Mouse (Mus musculus) right cerebral cortex, postnatal 36 days (tissue): ENCODE data around the gene Mdga1.
A peak's percentile ranks its signal among the peaks of the same experiment; 100 is the strongest.

Experiments used
- DNase-seq, 2 experiments: peaks; one replicate each; pipeline ENCODE4 v3.0.0; 2022; ENCODE audit warnings: low spot score in 2 of 2, mixed read lengths in 1 of 2

The Mdga1 gene

GRCm38 (mm10) chr17:29886655-29887251 is 83.1 kb downstream of the Mdga1 start:
- DNase-seq, result no peak

GRCm38 (mm10) chr17:29886061-29886460 is 83.8 kb downstream of the Mdga1 start:
- no peak for DNase-seq

- no peak for DNase-seq
These were observed 85.3 kb downstream of the Mdga1 start for GRCm38 (mm10) chr17:29884596-29884995.

- no peak for DNase-seq
These were observed 86.5 kb downstream of the Mdga1 start for GRCm38 (mm10) chr17:29883351-29883750.

DNA sequence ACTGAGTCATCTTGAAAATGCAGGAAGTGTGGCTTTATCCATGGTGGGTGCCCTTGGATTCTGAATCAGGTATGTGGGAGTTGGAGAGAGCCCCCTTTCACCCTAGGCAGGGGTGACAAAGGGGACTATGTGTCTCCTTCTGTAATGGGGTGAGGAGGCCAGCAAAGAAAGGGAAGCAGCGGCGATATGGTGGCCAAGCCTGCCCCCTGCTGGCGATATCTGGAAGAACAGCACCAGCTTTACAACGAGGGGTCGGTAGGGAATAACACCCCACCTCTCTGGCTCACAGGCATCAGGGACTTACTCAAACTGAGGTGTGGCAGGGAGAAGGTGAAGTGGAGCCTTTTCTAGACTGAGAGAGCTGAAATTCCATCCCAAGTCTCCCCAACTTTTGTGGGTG is 87.0 kb downstream of the Mdga1 start:
- DNase-seq, result no peak

- no peak for DNase-seq
These were observed 89.6 kb downstream of the Mdga1 start for GRCm38 (mm10) chr17:29880251-29880650.

DNA sequence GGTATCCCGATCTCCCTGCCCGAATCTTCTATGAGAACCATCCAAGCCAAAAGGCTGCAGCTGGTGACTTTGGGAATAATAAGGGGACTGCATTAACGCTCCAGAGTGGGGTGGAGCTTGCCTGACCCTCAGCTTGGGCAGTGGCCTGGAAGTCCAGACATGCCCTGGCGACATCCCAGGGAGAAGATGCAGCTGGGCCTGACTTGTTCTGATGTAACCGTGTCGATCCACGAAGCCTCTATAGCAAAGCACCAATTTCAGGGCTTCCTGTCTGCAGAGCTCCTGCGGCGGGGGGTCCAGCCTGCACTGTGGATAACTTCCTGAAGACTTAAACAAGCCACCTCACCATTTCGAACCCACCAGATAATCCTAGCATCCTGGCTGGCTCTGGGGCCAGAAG is 90.9 kb downstream of the Mdga1 start:
- no peak for DNase-seq

DNA sequence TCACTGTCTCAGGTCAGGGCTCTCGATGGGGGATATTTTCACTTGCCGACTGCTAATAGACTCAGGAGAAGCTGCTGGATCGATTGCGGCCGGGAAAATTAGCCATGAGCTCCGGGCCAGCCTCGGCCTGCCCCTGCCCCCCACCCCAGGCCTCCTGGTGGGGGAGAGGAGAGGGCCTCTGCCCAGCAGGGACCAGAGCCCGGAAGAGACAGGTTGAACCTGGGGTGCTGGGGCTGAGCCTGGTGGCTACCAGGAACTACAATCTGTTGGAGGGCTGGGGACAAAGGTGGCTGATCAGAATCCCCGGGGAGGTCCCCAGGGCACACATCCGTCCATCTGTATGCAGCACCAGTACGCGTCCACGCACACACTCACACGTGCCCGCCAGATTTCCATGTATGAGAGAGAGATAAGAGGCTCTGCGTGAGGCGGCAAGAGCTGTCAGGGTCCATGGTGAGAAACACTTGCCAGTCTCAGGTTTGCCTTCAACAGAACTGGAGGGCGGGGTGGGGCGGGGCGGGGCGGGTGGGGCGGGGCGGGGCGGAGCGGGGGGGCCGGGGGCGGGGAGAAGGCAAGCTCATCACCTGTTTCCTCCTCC is 95.7 kb downstream of the Mdga1 start:
- no peak for DNase-seq

GRCm38 (mm10) chr17:29873580-29874015 is 96.3 kb downstream of the Mdga1 start:
- peak; percentile 72 to 83 for DNase-seq

GRCm38 (mm10) chr17:29870316-29870715 is 99.6 kb downstream of the Mdga1 start:
- DNase-seq, result no peak

DNA sequence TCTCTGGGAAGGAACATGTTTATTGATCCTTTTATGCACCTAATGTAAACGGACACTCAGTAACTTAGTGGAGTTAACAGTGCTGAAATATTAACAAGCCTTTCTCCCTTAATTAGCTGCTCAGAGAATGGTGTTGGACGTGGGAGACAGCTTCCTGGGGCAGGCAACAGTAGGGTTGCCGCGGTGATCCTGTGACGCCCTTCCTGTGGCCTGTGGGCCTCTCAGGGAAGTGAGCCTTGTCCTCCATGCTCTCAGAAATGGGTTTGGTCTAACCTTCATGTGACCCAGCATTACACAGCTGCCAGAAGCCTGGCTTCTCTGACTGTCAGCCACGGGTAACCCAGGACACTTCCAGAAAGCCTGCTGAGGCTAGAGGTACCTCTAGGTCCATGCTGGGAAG is 104.0 kb downstream of the Mdga1 start:
- DNase-seq, result no peak

GRCm38 (mm10) chr17:29864440-29864839 is 105.4 kb downstream of the Mdga1 start:
- DNase-seq, result no peak

GRCm38 (mm10) chr17:29859788-29860283 is 110.1 kb downstream of the Mdga1 start:
- no peak for DNase-seq

- no peak for DNase-seq
These were observed 111.1 kb downstream of the Mdga1 start for GRCm38 (mm10) chr17:29858764-29859163.

GRCm38 (mm10) chr17:29855702-29856580 is 113.9 kb downstream of the Mdga1 start:
- DNase-seq, result no peak

GRCm38 (mm10) chr17:29854835-29855234 is 115.1 kb downstream of the Mdga1 start:
- DNase-seq, result no peak

DNA sequence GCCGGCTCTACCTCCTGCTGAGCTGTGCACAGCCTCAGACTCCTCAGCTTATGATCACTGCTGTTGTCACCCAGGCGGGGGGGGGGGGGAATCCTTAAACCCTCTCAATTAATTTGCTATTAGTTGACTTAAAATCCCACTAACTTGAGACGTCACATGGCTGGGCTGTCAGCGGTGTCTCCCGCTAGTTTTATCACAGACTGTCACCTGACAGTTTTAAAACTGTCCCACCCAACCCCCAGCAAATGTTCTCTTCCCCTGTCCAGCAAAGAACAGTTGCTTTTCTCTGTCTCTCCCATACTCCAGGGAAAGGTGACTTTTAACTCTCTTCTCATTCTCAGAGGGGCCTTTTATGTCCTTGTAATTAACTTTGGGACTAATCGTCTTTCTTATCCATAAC is 115.5 kb downstream of the Mdga1 start:
- no peak for DNase-seq

GRCm38 (mm10) chr17:29852846-29853486 is 116.9 kb downstream of the Mdga1 start:
- DNase-seq, result no peak

DNA sequence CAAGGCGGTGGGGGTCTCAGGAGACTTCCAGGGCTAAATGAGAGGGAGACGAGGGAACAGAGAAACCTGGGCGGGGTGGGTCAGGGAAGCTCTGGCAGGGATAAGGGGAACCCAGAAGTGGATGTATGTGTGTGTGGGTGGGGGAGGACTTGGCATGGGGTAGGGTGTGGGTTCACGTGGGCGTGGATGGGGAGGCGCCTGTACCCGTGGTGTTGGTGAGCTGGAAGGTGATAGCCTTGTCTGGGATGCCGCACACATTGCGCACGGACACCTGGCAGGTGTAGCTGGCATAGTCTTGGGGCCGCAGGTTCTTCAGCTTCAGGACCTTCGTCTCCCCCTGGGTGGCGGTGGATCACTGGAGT is 120.5 kb downstream of the Mdga1 start:
- DNase-seq, result no peak

DNA sequence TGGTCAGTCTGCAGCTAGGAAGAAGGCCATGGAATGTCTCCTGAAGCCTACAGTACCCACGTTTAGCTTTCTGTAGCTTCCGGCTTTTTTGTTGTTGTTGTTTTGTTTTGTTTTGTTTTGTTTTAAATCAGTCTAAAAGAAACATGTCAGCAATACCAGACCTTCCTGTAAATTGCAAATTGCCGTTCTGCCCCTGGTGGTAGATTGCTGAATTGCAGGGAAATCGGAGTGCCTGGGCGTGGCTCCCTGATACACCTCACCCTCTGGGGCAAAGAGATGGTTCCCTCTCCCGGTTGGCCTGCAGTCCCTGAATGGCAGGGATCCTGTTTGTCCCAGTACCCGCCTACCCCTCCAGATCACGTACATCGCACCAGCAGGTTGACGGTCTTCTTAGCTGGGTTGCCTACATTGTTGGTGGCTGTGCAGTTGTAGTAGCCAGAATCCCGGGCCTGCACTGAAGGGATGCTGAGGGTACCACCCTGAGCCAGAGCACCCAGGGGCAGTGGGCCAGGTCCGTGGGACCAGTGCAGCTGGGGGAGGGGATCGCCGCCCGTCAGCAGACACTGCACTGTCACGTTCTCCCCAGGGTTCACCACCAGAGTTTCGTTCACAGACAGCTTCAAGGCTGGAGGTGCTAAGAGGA is 121.0 kb downstream of the Mdga1 start:
- DNase-seq, result peak in 1 of 2 experiments; percentile 38

DNA sequence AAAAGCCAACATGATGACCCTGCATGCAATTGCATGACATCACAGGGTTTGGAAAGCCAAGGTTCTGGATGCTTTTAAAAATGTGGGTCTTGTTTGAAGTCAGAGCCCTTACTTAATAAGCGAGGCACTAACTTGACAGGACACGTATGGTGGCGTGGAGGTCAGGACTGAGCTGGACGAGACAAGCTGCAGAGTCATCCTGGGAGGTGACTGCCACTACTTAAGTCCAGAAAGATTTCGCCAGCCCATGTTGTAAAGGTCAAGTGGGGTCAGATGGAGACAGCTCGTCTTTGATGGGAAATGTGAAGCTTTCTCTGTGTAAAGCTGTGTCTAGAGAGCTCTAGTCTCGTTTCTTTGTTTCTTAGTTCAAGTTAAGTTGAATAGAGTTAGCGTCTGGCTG is 122.6 kb downstream of the Mdga1 start:
- DNase-seq, result no peak

DNA sequence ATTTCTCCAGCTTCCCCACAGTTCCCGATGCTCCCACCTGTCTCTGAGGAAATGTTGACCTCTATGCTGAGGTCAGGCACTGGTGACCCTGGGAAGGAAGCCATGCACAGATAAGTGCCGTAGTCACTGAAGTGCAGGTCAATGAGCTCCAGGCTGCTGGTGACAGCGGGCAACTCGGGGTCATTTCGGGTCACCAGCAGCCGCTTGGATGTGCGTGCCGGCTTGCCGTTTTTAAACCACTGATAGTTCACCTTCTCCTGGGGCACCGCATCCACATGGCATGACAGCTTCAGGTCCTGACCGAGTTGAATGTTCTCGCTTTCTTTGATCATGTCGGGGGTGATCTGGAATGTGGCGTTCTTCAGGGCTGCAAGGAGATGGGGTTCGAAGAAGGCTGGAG is 123.6 kb downstream of the Mdga1 start:
- no peak for DNase-seq
